Mouse (Mus musculus) forebrain, embryonic 16.5 days (tissue): ENCODE measurements around the gene Kcna2. TPM values are rescaled to one million over a fixed set of nuclear protein-coding genes. Genes with fewer than 3 reads are reported as not detected.

Experiments
- ATAC-seq: fragments of 200-750 bp; cut with Nextera tagmentation; 2 replicates; pipeline ENCODE4 v1.8.0; 2017; ENCODE audit warnings: mild to moderate bottlenecking, moderate library complexity
- H3K27ac ChIP-seq: fragments of 300-500 bp; sonication (generic); 2 replicates; pipeline ENCODE4 v1.5.1; 2014; ENCODE audit warnings: low read length, control low read depth
- H3K27me3 ChIP-seq: fragments of 300-500 bp; sonication (generic); replicated peaks from 2 replicates; pipeline ENCODE4 v1.6.1; 2014; ENCODE audit warnings: low read length; ENCODE audit not compliant: control insufficient read depth, insufficient read depth
- H3K36me3 ChIP-seq: fragments of 300-500 bp; sonication (generic); 2 replicates; pipeline ENCODE4 v1.6.1; 2014; ENCODE audit not compliant: control insufficient read depth, insufficient read depth
- H3K4me1 ChIP-seq: fragments of 300-500 bp; sonication (generic); replicated peaks from 2 replicates; pipeline ENCODE4 v1.6.1; 2014; ENCODE audit warnings: low read length; ENCODE audit not compliant: control insufficient read depth, insufficient read depth
- H3K4me2 ChIP-seq: fragments of 300-500 bp; sonication (generic); 2 replicates; pipeline ENCODE4 v1.6.1; 2014; ENCODE audit warnings: mild to moderate bottlenecking, low read length, control low read depth
- H3K4me3 ChIP-seq: fragments of 300-500 bp; sonication (generic); replicated peaks from 2 replicates; pipeline ENCODE4 v1.5.1; 2014; ENCODE audit warnings: mild to moderate bottlenecking, low read length, control low read depth
- H3K9ac ChIP-seq: fragments of 300-500 bp; sonication (generic); replicated peaks from 2 replicates; pipeline ENCODE4 v1.6.1; 2014; ENCODE audit warnings: low read depth, low read length, control low read depth
- H3K9me3 ChIP-seq: fragments of 300-500 bp; sonication (generic); 2 replicates; pipeline ENCODE4 v1.6.1; 2016; ENCODE audit warnings: low read length; ENCODE audit not compliant: control insufficient read depth
- WGBS: fragments of 180-500 bp; shearing (Covaris S2); extraction: QIAGEN DNeasy Blood & Tissue Kit; methylation state at CpG from one replicate; pipeline ENCODE4 v1.1.7; 2014; 5-methylcytosine and 5-hydroxymethylcytosine counted together
- polyA plus RNA-seq: library from polyadenylated mRNA; unstranded; fragments of >200 nt; fragmentation: Nextera tagmentation; extraction: Ambion mirVana; gene quantifications from 2 replicates; pipeline ENCODE4 v1.2.1, GENCODE M21; 2015

Kcna2 gene
- polyA plus RNA-seq = 0.72 and 0.94 TPM in 2 replicates

- H3K9ac ChIP-seq = peak within 1 kb of the TSS; percentile 63
- peak; percentile 22 for ATAC-seq
- H3K4me3 ChIP-seq = peak within 1 kb of the TSS; percentile 53
- no peaks in the 10 kb centered on the region for H3K36me3 ChIP-seq
- 3% methylated on average over 16 of the region's 16 CpGs for WGBS
- no peaks in the 10 kb centered on the region for H3K9me3 ChIP-seq
- peaks cover 13% of the 10 kb centered on the region for H3K27me3 ChIP-seq
- peaks cover 12% of the 10 kb centered on the region for H3K4me1 ChIP-seq
- H3K27ac ChIP-seq = no peak within 1 kb of the TSS
- H3K4me2 ChIP-seq = peak within 1 kb of the TSS; percentile 80
Measured at GRCm38 (mm10) chr3:107100811-107101455, at the start of gene Kcna2. Gene Kcna2, plus strand, starts transcription at chr3:107101146.

GRCm38 (mm10) chr3:107061468-107061867 is 39.5 kb upstream of the Kcna2 start:
- peaks cover 13% of the 10 kb centered on the region for H3K4me1 ChIP-seq
- H3K9me3 ChIP-seq = no peaks in the 10 kb centered on the region
- no peak for ATAC-seq
- H3K27me3 ChIP-seq = no peaks in the 10 kb centered on the region
- H3K9ac ChIP-seq = no peak overlapping the region
- H3K4me2 ChIP-seq = no peak overlapping the region
- no peak overlapping the region for H3K4me3 ChIP-seq
- no peaks in the 10 kb centered on the region for H3K36me3 ChIP-seq
- WGBS = 76% methylated on average over 1 of the region's 1 CpGs
- H3K27ac ChIP-seq = no peak overlapping the region

GRCm38 (mm10) chr3:107062771-107063170 is 38.2 kb upstream of the Kcna2 start:
- ATAC-seq = no peak
- WGBS = 44% methylated on average over 1 of the region's 1 CpGs
- no peaks in the 10 kb centered on the region for H3K27me3 ChIP-seq
- H3K27ac ChIP-seq = no peak overlapping the region
- H3K36me3 ChIP-seq = no peaks in the 10 kb centered on the region
- no peak overlapping the region for H3K4me3 ChIP-seq
- H3K9ac ChIP-seq = no peak overlapping the region
- no peak overlapping the region for H3K4me2 ChIP-seq
- peaks cover 16% of the 10 kb centered on the region for H3K4me1 ChIP-seq
- no peaks in the 10 kb centered on the region for H3K9me3 ChIP-seq

- Histone ChIP-seq H3K4me2 (peak overlapping the region; percentile 0; the same call in 1 of the 2 replicates), H3K4me3 (no peak overlapping the region), H3K27me3 (no peaks in the 10 kb centered on the region), H3K27ac (peak overlapping the region; percentile 67), H3K9me3 (no peaks in the 10 kb centered on the region), H3K4me1 (peaks cover 16% of the 10 kb centered on the region), H3K36me3 (no peaks in the 10 kb centered on the region), H3K9ac (no peak overlapping the region)
- 23% methylated on average over 6 of the region's 6 CpGs for WGBS
- ATAC-seq = peak; percentile 81
Measured at GRCm38 (mm10) chr3:107065510-107066095, 35.3 kb upstream of the Kcna2 start.

GRCm38 (mm10) chr3:107066165-107066850 is 34.6 kb upstream of the Kcna2 start:
- Histone ChIP-seq H3K27me3 (no peaks in the 10 kb centered on the region), H3K4me3 (no peak overlapping the region), H3K4me1 (peaks cover 16% of the 10 kb centered on the region), H3K36me3 (no peaks in the 10 kb centered on the region), H3K9ac (no peak overlapping the region), H3K4me2 (peak overlapping the region; percentile 32), H3K9me3 (no peaks in the 10 kb centered on the region), H3K27ac (peak overlapping the region; percentile 95)
- ATAC-seq = peak; percentile 82
- 25% methylated on average over 7 of the region's 7 CpGs for WGBS

GRCm38 (mm10) chr3:107067245-107067644 is 33.7 kb upstream of the Kcna2 start:
- no peaks in the 10 kb centered on the region for H3K36me3 ChIP-seq
- H3K4me2 ChIP-seq = no peak overlapping the region
- H3K4me3 ChIP-seq = no peak overlapping the region
- 69% methylated on average over 6 of the region's 6 CpGs for WGBS
- H3K27me3 ChIP-seq = no peaks in the 10 kb centered on the region
- no peak for ATAC-seq
- no peak overlapping the region for H3K9ac ChIP-seq
- peaks cover 16% of the 10 kb centered on the region for H3K4me1 ChIP-seq
- H3K9me3 ChIP-seq = no peaks in the 10 kb centered on the region
- H3K27ac ChIP-seq = peak overlapping the region; percentile 95

- no peak overlapping the region for H3K4me3 ChIP-seq
- ATAC-seq = no peak
- H3K36me3 ChIP-seq = no peaks in the 10 kb centered on the region
- no peaks in the 10 kb centered on the region for H3K9me3 ChIP-seq
- no peak overlapping the region for H3K4me2 ChIP-seq
- H3K9ac ChIP-seq = no peak overlapping the region
- H3K27ac ChIP-seq = no peak overlapping the region
- WGBS = 74% methylated on average over 2 of the region's 2 CpGs
- H3K27me3 ChIP-seq = no peaks in the 10 kb centered on the region
- no peaks in the 10 kb centered on the region for H3K4me1 ChIP-seq
Measured at GRCm38 (mm10) chr3:107073863-107074262, 27.1 kb upstream of the Kcna2 start.

GRCm38 (mm10) chr3:107075705-107076104 is 25.2 kb upstream of the Kcna2 start:
- ATAC-seq = no peak
- Histone ChIP-seq H3K9me3 (no peaks in the 10 kb centered on the region), H3K9ac (no peak overlapping the region), H3K36me3 (no peaks in the 10 kb centered on the region), H3K27me3 (no peaks in the 10 kb centered on the region), H3K4me3 (no peak overlapping the region), H3K4me2 (no peak overlapping the region), H3K4me1 (no peaks in the 10 kb centered on the region), H3K27ac (no peak overlapping the region)
- WGBS = 81% methylated on average over 1 of the region's 1 CpGs

- Histone ChIP-seq H3K9ac (no peak overlapping the region), H3K27ac (no peak overlapping the region), H3K4me3 (no peak overlapping the region), H3K4me1 (no peaks in the 10 kb centered on the region), H3K4me2 (no peak overlapping the region), H3K9me3 (no peaks in the 10 kb centered on the region), H3K36me3 (no peaks in the 10 kb centered on the region), H3K27me3 (no peaks in the 10 kb centered on the region)
- 92% methylated on average over 3 of the region's 3 CpGs for WGBS
- no peak for ATAC-seq
Measured at GRCm38 (mm10) chr3:107076658-107077057, 24.3 kb upstream of the Kcna2 start.
